Mouse (Mus musculus) MEL (cell line): ENCODE measurements around the gene Fancl. TPM values are rescaled to one million over a fixed set of nuclear protein-coding genes. Genes with fewer than 3 reads are reported as not detected.

Source experiments
- DNase-seq: peaks from one replicate; pipeline ENCODE4 v3.0.0; 2011; ENCODE audit warnings: low read depth, low spot score
- H3K27ac ChIP-seq: 2 replicates; pipeline ENCODE4 v1.5.1; 2012; ENCODE audit warnings: low read depth, mild to moderate bottlenecking, control low read depth, low read length, moderate library complexity; ENCODE audit not compliant: control insufficient read depth
- H3K27me3 ChIP-seq, 2 experiments: fragments of 150-350 bp in 1 of 2; sonication (generic) in 1 of 2; 2 replicates each; pipeline ENCODE4 v1.6.1; 2012; ENCODE audit warnings: low read length in 2 of 2, mild to moderate bottlenecking in 2 of 2, improper control_type of control experiment in 1 of 2, moderate library complexity in 1 of 2; ENCODE audit not compliant: insufficient read depth in 2 of 2, control insufficient read depth in 1 of 2
- H3K36me3 ChIP-seq, 2 experiments: 2 replicates each; pipeline ENCODE4 v1.6.1; 2012 to 2014; ENCODE audit warnings: low read length in 2 of 2, improper control_type of control experiment in 1 of 2, inconsistent platforms in 1 of 2, mild to moderate bottlenecking in 1 of 2; ENCODE audit not compliant: insufficient read depth in 2 of 2, control insufficient read depth in 1 of 2
- H3K4me1 ChIP-seq, 2 experiments: fragments of 150-350 bp in 1 of 2; sonication (generic) in 1 of 2; 2 replicates each; pipeline ENCODE4 v1.6.1; 2012; ENCODE audit warnings: low read length in 2 of 2, improper control_type of control experiment in 1 of 2, mild to moderate bottlenecking in 1 of 2; ENCODE audit not compliant: insufficient read depth in 2 of 2, control insufficient read depth in 1 of 2
- H3K4me3 ChIP-seq, 2 experiments: fragments of 150-350 bp in 1 of 2; sonication (generic) in 1 of 2; 2 replicates each; pipeline ENCODE4 v1.5.1; 2012; ENCODE audit warnings: low read depth in 2 of 2, low read length in 2 of 2, mild to moderate bottlenecking in 2 of 2, moderate library complexity in 2 of 2, control low read depth in 1 of 2, improper control_type of control experiment in 1 of 2; ENCODE audit not compliant: control insufficient read depth in 1 of 2, insufficient read depth in 1 of 2
- H3K79me2 ChIP-seq: 2 replicates; pipeline ENCODE4 v1.6.1; 2012; ENCODE audit warnings: mild to moderate bottlenecking, low read length, moderate library complexity; ENCODE audit not compliant: control insufficient read depth, poor library complexity, insufficient read depth
- H3K9ac ChIP-seq: 2 replicates; pipeline ENCODE4 v1.6.1; 2012; ENCODE audit warnings: low read depth, mild to moderate bottlenecking, control low read depth, low read length, moderate library complexity; ENCODE audit not compliant: control insufficient read depth, poor library complexity, severe bottlenecking
- H3K9me3 ChIP-seq: fragments of 150-350 bp; sonication (generic); replicated peaks from 2 replicates; pipeline ENCODE4 v1.6.1; 2012; ENCODE audit warnings: mild to moderate bottlenecking, low read length, improper control_type of control experiment, moderate library complexity; ENCODE audit not compliant: insufficient read depth
- CHD2 ChIP-seq: IDR thresholded peaks from 2 replicates; pipeline ENCODE4 v1.6.1; 2011; ENCODE audit warnings: low read length, improper control_type of control experiment
- E2F4 ChIP-seq: IDR thresholded peaks from 2 replicates; pipeline ENCODE4 v1.6.1; 2011; ENCODE audit warnings: low read depth, low read length, improper control_type of control experiment, borderline replicate concordance
- ELF1 ChIP-seq: IDR thresholded peaks from 2 replicates; pipeline ENCODE4 v1.6.1; 2014; ENCODE audit warnings: low read depth, mild to moderate bottlenecking, inconsistent platforms, low read length, improper control_type of control experiment, moderate library complexity
- EP300 ChIP-seq, 2 experiments: IDR thresholded peaks; 2 replicates each; pipeline ENCODE4 v1.6.1; 2011; ENCODE audit warnings: improper control_type of control experiment in 2 of 2, low read length in 2 of 2, low read depth in 1 of 2, mild to moderate bottlenecking in 1 of 2
- GATA1 ChIP-seq: IDR thresholded peaks from 2 replicates; pipeline ENCODE4 v1.6.1; 2011; ENCODE audit warnings: low read depth, low read length, improper control_type of control experiment
- HCFC1 ChIP-seq: IDR thresholded peaks from 2 replicates; pipeline ENCODE4 v1.6.1; 2012; ENCODE audit warnings: low read depth, mild to moderate bottlenecking, inconsistent platforms, low read length, improper control_type of control experiment, moderate library complexity
- MAX ChIP-seq: IDR thresholded peaks from 2 replicates; pipeline ENCODE4 v1.6.1; 2011; ENCODE audit warnings: low read length, improper control_type of control experiment
- NRF1 ChIP-seq: IDR thresholded peaks from 2 replicates; pipeline ENCODE4 v1.6.1; 2014; ENCODE audit warnings: low read depth, mild to moderate bottlenecking, inconsistent platforms, low read length, improper control_type of control experiment, moderate library complexity; ENCODE audit not compliant: poor library complexity, insufficient read depth, severe bottlenecking
- POLR2AphosphoS2 ChIP-seq: IDR thresholded peaks from 2 replicates; pipeline ENCODE4 v1.6.1; 2011; ENCODE audit warnings: low read length, improper control_type of control experiment
- POLR2AphosphoS5 ChIP-seq: IDR thresholded peaks from 2 replicates; pipeline ENCODE4 v1.6.1; 2012; ENCODE audit warnings: low read depth, borderline replicate concordance, mild to moderate bottlenecking, inconsistent platforms, low read length, moderate library complexity, mixed read lengths
- RAD21 ChIP-seq: IDR thresholded peaks from 2 replicates; pipeline ENCODE4 v1.6.1; 2011; ENCODE audit warnings: mild to moderate bottlenecking, low read depth, low read length, improper control_type of control experiment
- SIN3A ChIP-seq: IDR thresholded peaks from 2 replicates; pipeline ENCODE4 v1.6.1; 2012; ENCODE audit warnings: low read length, improper control_type of control experiment, inconsistent platforms
- TAL1 ChIP-seq: IDR thresholded peaks from 2 replicates; pipeline ENCODE4 v1.6.1; 2012; ENCODE audit warnings: mild to moderate bottlenecking, inconsistent platforms, low read length, moderate library complexity, mixed read lengths
- ZKSCAN1 ChIP-seq: IDR thresholded peaks from 2 replicates; pipeline ENCODE4 v1.6.1; 2012; ENCODE audit warnings: low read depth, mild to moderate bottlenecking, inconsistent platforms, low read length, improper control_type of control experiment, moderate library complexity
- ZMIZ1 ChIP-seq: IDR thresholded peaks from 2 replicates; pipeline ENCODE4 v1.6.1; 2012; ENCODE audit warnings: low read depth, mild to moderate bottlenecking, inconsistent platforms, low read length, improper control_type of control experiment, moderate library complexity
- ZNF384 ChIP-seq: IDR thresholded peaks from 2 replicates; pipeline ENCODE4 v1.6.1; 2012; ENCODE audit warnings: low read depth, mild to moderate bottlenecking, inconsistent platforms, low read length, improper control_type of control experiment
- polyA plus RNA-seq, 2 experiments: library from polyadenylated mRNA; stranded (reverse) in 1 of 2; unstranded in 1 of 2; fragments of >175 nt in 1 of 2; fragments of >200 nt in 1 of 2; gene quantifications; 2 replicates each; pipeline versions ENCODE4 v1.2.1 to v1.2.4; 2012; ENCODE audit warnings: low replicate concordance in 2 of 2, low read depth in 1 of 2; ENCODE audit not compliant: insufficient read length in 2 of 2, insufficient read depth in 1 of 2, missing spikeins in 1 of 2
- total RNA-seq: library from RNA; depleted of rRNA; stranded (reverse); fragments of 300-350 nt; gene quantifications from 2 replicates; pipeline ENCODE4 v1.2.3, GENCODE M21; 2012

The Fancl gene
- total and polyA plus RNA-seq, 3 experiments = 21.3 to 35.8 TPM; not detected in 1

- H3K79me2 ChIP-seq = no peaks in the 10 kb centered on the region
- no peak overlapping the region for H3K27ac ChIP-seq
- no peak for DNase-seq
- TF ChIP-seq ZNF384 (no peak), EP300 (IDR thresholded peaks at IDR 0.05; ENCODE audit: low read depth in 1 of 2, low read length in 2 of 2) (no peak), MAX (no peak), CHD2 (no peak), ZMIZ1 (no peak), RAD21 (no peak), E2F4 (no peak), GATA1 (no peak), HCFC1 (no peak), ELF1 (no peak), NRF1 (no peak)
- TF ChIP-seq, all 39 proteins: peak for 0
- Histone ChIP-seq H3K9ac (no peak overlapping the region), H3K9me3 (no peaks in the 10 kb centered on the region), H3K4me3 (no peak overlapping the region), H3K36me3 (peaks cover 2 to 10% of the 10 kb centered on the region in 2 experiments; a peak in 3 of 4 replicates), H3K27me3 (no peaks in the 10 kb centered on the region), H3K4me1 (peaks cover 3 to 15% of the 10 kb centered on the region in 2 experiments; a peak in 3 of 4 replicates)
These were observed 55.2 kb downstream of the Fancl start for GRCm38 (mm10) chr11:26441121-26441520.

GRCm38 (mm10) chr11:26444374-26444773 lies 58.4 kb downstream of the Fancl start:
- Histone ChIP-seq H3K4me1 (peaks cover 3 to 14% of the 10 kb centered on the region in 2 experiments; a peak in 3 of 4 replicates), H3K9ac (no peak overlapping the region), H3K79me2 (no peaks in the 10 kb centered on the region), H3K36me3 (peaks cover 4 to 8% of the 10 kb centered on the region in 2 experiments; a peak in 3 of 4 replicates), H3K4me3 (no peak overlapping the region), H3K9me3 (no peaks in the 10 kb centered on the region), H3K27me3 (no peaks in the 10 kb centered on the region), H3K27ac (no peak overlapping the region)
- no peak for TF ChIP-seq SIN3A
- no peak for TF ChIP-seq NRF1
- TF ChIP-seq E2F4 = no peak
- no peak for TF ChIP-seq POLR2AphosphoS5
- TF ChIP-seq TAL1 = no peak
- TF ChIP-seq POLR2AphosphoS2 = no peak
- no peak for TF ChIP-seq ZKSCAN1
- DNase-seq = no peak
